Mouse (Mus musculus) embryonic facial prominence, embryonic 12.5 days (tissue): ENCODE results near the gene Gab2. TPM values are rescaled to one million over a fixed set of nuclear protein-coding genes. Genes with fewer than 3 reads are reported as not detected.

Source experiments
- ATAC-seq: fragments of 200-750 bp; cut with Nextera tagmentation; 2 replicates; pipeline ENCODE4 v1.8.0; 2017; ENCODE audit not compliant: insufficient number of reproducible peaks, insufficient read depth, low FRiP score, low TSS enrichment
- H3K27ac ChIP-seq: fragments of 300-500 bp; sonication (generic); 2 replicates; pipeline ENCODE4 v1.5.1; 2016; ENCODE audit warnings: mild to moderate bottlenecking
- H3K27me3 ChIP-seq: fragments of 300-500 bp; sonication (generic); 2 replicates; pipeline ENCODE4 v1.6.1; 2016; ENCODE audit warnings: mild to moderate bottlenecking, moderate library complexity
- H3K36me3 ChIP-seq: fragments of 300-500 bp; sonication (generic); 2 replicates; pipeline ENCODE4 v1.6.1; 2016; ENCODE audit warnings: mild to moderate bottlenecking
- H3K4me1 ChIP-seq: fragments of 300-500 bp; sonication (generic); 2 replicates; pipeline ENCODE4 v1.6.1; 2016
- H3K4me2 ChIP-seq: fragments of 300-500 bp; sonication (generic); replicated peaks from 2 replicates; pipeline ENCODE4 v1.6.1; 2016; ENCODE audit warnings: mild to moderate bottlenecking, moderate library complexity
- H3K4me3 ChIP-seq: fragments of 300-500 bp; sonication (generic); 2 replicates; pipeline ENCODE4 v1.5.1; 2016; ENCODE audit warnings: mild to moderate bottlenecking
- H3K9ac ChIP-seq: fragments of 300-500 bp; sonication (generic); 2 replicates; pipeline ENCODE4 v1.6.1; 2016; ENCODE audit warnings: mild to moderate bottlenecking, moderate library complexity
- H3K9me3 ChIP-seq: fragments of 300-500 bp; sonication (generic); 2 replicates; pipeline ENCODE4 v1.6.1; 2016; ENCODE audit warnings: mild to moderate bottlenecking, moderate library complexity
- WGBS: fragments of 180-500 bp; shearing (Covaris S2); methylation state at CpG from one replicate; pipeline ENCODE4 v1.1.7; 2016; 5-methylcytosine and 5-hydroxymethylcytosine counted together
- polyA plus RNA-seq: library from polyadenylated mRNA; unstranded; fragments of >200 nt; fragmentation: Nextera tagmentation; extraction: Ambion mirVana; gene quantifications from 2 replicates; pipeline ENCODE4 v1.2.1, GENCODE M21; 2016

Gene Gab2
- polyA plus RNA-seq, 1 experiment from 2014 or later, result 6.5 TPM

DNA sequence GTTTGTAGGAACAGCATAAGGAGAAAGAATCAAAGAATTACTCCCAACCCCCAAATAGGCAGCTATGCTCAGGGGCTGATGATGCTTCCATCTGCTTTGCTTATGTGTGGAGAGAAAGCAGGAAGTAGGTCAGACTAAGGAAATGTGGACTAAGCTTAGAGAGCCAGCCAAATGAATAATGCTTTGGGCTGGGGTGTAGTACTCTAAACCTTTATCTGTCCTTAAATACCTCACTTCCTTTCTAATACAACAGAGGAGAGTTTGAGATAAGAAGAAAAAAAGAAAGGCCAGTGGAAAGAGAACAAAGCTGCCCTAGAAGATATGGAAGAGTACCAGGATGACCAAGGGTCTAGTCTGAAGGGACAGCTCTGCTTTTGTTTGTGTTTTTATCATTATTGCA lies 189.0 kb downstream of the Gab2 start:
- Histone ChIP-seq H3K27ac (no peak overlapping the region), H3K36me3 (no peaks in the 10 kb centered on the region), H3K27me3 (no peaks in the 10 kb centered on the region), H3K4me2 (no peak overlapping the region), H3K9ac (no peak overlapping the region), H3K9me3 (no peaks in the 10 kb centered on the region), H3K4me3 (no peak overlapping the region), H3K4me1 (no peaks in the 10 kb centered on the region)
- no peak for ATAC-seq

DNA sequence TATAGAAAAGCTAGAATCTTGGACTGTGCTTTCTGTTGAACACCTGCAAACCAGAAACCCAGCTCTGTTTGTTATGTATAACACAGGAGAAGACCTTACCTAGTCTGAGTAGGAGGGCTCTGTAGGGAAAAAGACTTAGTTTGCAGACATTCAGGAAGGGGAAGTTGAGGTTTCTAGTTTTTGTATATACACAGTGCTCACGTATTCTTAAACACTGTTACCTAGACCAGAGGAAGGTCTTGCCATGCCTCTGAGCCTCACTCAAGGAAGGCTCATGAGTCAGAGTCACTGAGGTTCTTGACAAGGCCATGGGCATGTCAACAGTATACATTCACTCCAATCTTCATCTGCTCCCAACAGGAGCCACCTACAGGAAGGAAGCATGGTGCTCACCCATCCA lies 189.7 kb downstream of the Gab2 start:
- no peak overlapping the region for H3K9ac ChIP-seq
- H3K4me2 ChIP-seq, result no peak overlapping the region
- no peaks in the 10 kb centered on the region for H3K36me3 ChIP-seq
- no peak overlapping the region for H3K27ac ChIP-seq
- no peaks in the 10 kb centered on the region for H3K9me3 ChIP-seq
- no peaks in the 10 kb centered on the region for H3K27me3 ChIP-seq
- 83% methylated on average over 1 of the region's 1 CpGs for WGBS
- no peak for ATAC-seq
- H3K4me3 ChIP-seq, result no peak overlapping the region
- no peaks in the 10 kb centered on the region for H3K4me1 ChIP-seq

DNA sequence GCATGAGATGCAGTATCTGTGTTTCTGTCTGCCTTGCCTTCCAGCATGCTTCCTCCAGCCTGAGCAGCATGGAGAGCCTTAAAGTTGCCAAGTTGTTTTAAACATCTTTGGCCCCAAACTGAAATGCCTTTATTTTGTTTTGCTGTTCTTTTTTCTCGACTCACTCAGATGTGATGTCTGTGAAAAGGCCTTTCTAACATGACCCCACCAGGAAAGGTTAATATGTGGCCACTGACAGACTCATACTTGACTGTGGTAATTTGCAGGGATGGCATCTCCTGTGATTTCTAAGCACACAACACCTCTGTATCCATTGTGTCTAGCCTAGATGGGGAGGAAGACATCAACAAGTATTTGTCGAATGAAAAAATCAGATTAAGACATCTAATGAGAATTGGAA lies 215.6 kb downstream of the Gab2 start:
- 43% methylated on average over 2 of the region's 2 CpGs for WGBS
- H3K4me2 ChIP-seq, result no peak overlapping the region
- H3K27ac ChIP-seq, result no peak overlapping the region
- H3K9ac ChIP-seq, result no peak overlapping the region
- no peak overlapping the region for H3K4me3 ChIP-seq
- no peaks in the 10 kb centered on the region for H3K36me3 ChIP-seq
- ATAC-seq, result no peak
- no peaks in the 10 kb centered on the region for H3K4me1 ChIP-seq
- H3K9me3 ChIP-seq, result no peaks in the 10 kb centered on the region
- H3K27me3 ChIP-seq, result no peaks in the 10 kb centered on the region

DNA sequence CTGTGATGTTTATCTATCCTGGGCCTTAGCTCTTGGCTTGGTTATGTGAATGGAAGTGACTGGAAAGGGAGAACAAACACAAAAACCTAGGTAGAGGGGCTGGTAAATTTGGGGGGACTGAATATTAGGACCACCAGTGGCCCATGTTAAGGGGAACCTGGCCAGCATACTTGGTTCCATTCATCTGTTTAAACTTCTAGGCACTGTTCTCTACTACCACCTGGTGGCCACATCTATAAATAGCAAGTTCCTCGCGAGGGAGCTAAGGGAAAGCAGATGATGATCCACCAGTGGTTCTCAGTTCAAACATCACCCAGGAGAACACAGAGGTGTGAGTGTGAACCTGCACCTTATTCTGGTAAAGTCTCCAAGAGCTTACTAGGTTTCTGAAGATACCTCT lies 216.1 kb downstream of the Gab2 start:
- Histone ChIP-seq H3K27me3 (no peaks in the 10 kb centered on the region), H3K9me3 (no peaks in the 10 kb centered on the region), H3K4me2 (no peak overlapping the region), H3K27ac (no peak overlapping the region), H3K9ac (no peak overlapping the region), H3K4me1 (no peaks in the 10 kb centered on the region), H3K4me3 (no peak overlapping the region), H3K36me3 (no peaks in the 10 kb centered on the region)
- 3% methylated on average over 2 of the region's 2 CpGs for WGBS
- ATAC-seq, result no peak

DNA sequence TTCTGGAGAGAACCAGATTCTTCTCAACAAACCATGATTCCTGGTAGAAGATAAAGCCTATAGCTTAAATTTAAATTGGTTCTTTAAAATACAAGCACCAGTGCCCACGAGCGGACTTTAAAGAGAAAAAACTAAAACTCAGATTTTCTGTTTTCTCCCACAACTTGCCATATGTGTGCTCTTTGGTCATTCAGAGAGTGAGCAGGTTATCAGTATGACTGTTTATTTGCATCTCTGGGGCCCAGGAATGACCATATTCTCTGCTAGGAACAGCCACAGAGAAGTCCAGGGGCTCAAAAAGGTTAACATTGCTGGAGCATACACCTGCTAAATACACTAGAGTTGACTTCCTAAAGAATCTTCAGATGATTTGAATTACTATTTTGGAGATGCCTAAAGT lies 216.9 kb downstream of the Gab2 start:
- Histone ChIP-seq H3K27ac (no peak overlapping the region), H3K27me3 (no peaks in the 10 kb centered on the region), H3K36me3 (peaks cover 5% of the 10 kb centered on the region; the same call in 1 of the 2 replicates), H3K9ac (no peak overlapping the region), H3K4me1 (no peaks in the 10 kb centered on the region), H3K4me3 (no peak overlapping the region), H3K9me3 (no peaks in the 10 kb centered on the region), H3K4me2 (no peak overlapping the region)
- WGBS, result 89% methylated on average over 2 of the region's 2 CpGs
- no peak for ATAC-seq

- H3K27me3 ChIP-seq, result no peaks in the 10 kb centered on the region
- H3K4me1 ChIP-seq, result no peaks in the 10 kb centered on the region
- no peak overlapping the region for H3K4me2 ChIP-seq
- no peak for ATAC-seq
- H3K9me3 ChIP-seq, result no peaks in the 10 kb centered on the region
- no peak overlapping the region for H3K27ac ChIP-seq
- peaks cover 5% of the 10 kb centered on the region; the same call in 1 of the 2 replicates for H3K36me3 ChIP-seq
- WGBS, result 85% methylated on average over 6 of the region's 6 CpGs
- H3K4me3 ChIP-seq, result no peak overlapping the region
- H3K9ac ChIP-seq, result no peak overlapping the region
Observed at GRCm38 (mm10) chr7:97298943-97299342, 217.6 kb downstream of the Gab2 start.

GRCm38 (mm10) chr7:97300914-97301313 lies 219.5 kb downstream of the Gab2 start:
- no peaks in the 10 kb centered on the region for H3K4me1 ChIP-seq
- H3K9me3 ChIP-seq, result no peaks in the 10 kb centered on the region
- H3K4me3 ChIP-seq, result no peak overlapping the region
- no peak overlapping the region for H3K4me2 ChIP-seq
- no peak overlapping the region for H3K27ac ChIP-seq
- no peak overlapping the region for H3K9ac ChIP-seq
- peaks cover 10% of the 10 kb centered on the region; the same call in 1 of the 2 replicates for H3K36me3 ChIP-seq
- 84% methylated on average over 2 of the region's 2 CpGs for WGBS
- ATAC-seq, result no peak
- no peaks in the 10 kb centered on the region for H3K27me3 ChIP-seq

DNA sequence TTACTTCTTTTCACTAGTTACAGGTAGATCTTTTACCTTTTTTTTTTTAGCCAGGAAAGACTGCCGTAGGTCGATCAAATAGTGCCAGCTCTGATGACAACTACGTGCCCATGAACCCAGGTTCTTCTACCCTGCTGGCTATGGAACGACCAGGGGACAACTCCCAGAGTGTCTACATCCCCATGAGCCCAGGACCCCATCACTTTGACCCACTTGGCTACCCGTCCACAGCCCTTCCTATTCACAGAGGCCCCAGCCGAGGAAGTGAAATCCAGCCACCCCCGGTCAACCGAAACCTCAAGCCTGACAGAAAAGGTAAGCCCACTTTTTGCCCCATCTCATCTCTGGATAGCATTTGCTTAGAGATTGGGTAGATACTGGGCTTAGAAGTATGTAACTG lies 219.9 kb downstream of the Gab2 start:
- H3K4me3 ChIP-seq, result no peak overlapping the region
- 85% methylated on average over 8 of the region's 8 CpGs for WGBS
- no peaks in the 10 kb centered on the region for H3K9me3 ChIP-seq
- no peaks in the 10 kb centered on the region for H3K4me1 ChIP-seq
- no peak overlapping the region for H3K9ac ChIP-seq
- H3K36me3 ChIP-seq, result peaks cover 10% of the 10 kb centered on the region; the same call in 1 of the 2 replicates
- no peaks in the 10 kb centered on the region for H3K27me3 ChIP-seq
- H3K4me2 ChIP-seq, result no peak overlapping the region
- ATAC-seq, result no peak
- no peak overlapping the region for H3K27ac ChIP-seq

DNA sequence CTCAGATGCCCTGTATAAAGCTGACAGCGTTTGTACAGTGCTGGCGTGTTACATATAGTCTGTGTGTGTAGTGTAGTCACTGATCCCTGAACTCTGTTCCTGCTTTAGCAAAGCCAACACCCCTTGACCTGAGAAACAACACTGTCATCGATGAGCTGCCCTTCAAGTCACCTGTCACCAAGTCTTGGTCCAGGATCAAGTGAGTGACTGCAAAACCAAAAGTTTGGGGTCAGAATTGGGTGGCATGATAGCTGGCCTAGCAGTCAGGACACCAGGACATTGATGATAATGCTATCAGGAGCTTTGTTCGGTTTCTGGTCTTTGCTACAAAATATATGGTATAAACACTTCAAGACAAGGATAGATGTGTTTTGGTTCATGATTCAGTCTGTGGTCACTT lies 220.9 kb downstream of the Gab2 start:
- no peak for ATAC-seq
- Histone ChIP-seq H3K9ac (no peak overlapping the region), H3K4me2 (no peak overlapping the region), H3K36me3 (peaks cover 10% of the 10 kb centered on the region; the same call in 1 of the 2 replicates), H3K4me3 (no peak overlapping the region), H3K4me1 (no peaks in the 10 kb centered on the region), H3K27ac (no peak overlapping the region), H3K9me3 (no peaks in the 10 kb centered on the region), H3K27me3 (no peaks in the 10 kb centered on the region)
- WGBS, result 83% methylated on average over 4 of the region's 4 CpGs

- no peak for ATAC-seq
- WGBS, result 82% methylated on average over 4 of the region's 4 CpGs
- Histone ChIP-seq H3K36me3 (peaks cover 10% of the 10 kb centered on the region; the same call in 1 of the 2 replicates), H3K27ac (no peak overlapping the region), H3K27me3 (no peaks in the 10 kb centered on the region), H3K4me1 (no peaks in the 10 kb centered on the region), H3K9ac (no peak overlapping the region), H3K9me3 (no peaks in the 10 kb centered on the region), H3K4me3 (no peak overlapping the region), H3K4me2 (no peak overlapping the region)
Observed at GRCm38 (mm10) chr7:97302876-97303275, 221.5 kb downstream of the Gab2 start.

DNA sequence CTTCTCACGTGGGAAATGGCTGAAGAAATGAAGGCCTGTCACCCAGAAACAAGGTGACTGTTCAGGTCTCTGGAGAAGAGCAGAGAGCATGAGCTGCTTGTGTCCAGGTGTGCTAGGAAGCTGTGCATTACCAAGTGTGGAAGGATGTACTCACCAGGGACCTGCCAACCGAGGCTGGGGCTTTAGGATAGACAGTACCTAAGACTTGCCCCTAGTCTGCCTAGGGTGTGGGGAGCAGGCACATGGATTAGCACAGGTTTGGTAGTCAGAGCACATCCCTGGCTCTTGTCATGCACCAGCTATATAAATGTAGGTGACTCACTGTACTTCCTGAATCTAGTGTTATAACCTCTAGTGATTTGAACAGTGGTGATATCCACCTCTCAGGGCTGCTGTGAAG lies 222.2 kb downstream of the Gab2 start:
- ATAC-seq, result no peak
- no peaks in the 10 kb centered on the region for H3K4me1 ChIP-seq
- H3K9me3 ChIP-seq, result no peaks in the 10 kb centered on the region
- H3K9ac ChIP-seq, result no peak overlapping the region
- WGBS, result 71% methylated on average over 2 of the region's 2 CpGs
- H3K27ac ChIP-seq, result no peak overlapping the region
- no peaks in the 10 kb centered on the region for H3K27me3 ChIP-seq
- no peak overlapping the region for H3K4me3 ChIP-seq
- peaks cover 16% of the 10 kb centered on the region for H3K36me3 ChIP-seq
- H3K4me2 ChIP-seq, result no peak overlapping the region

DNA sequence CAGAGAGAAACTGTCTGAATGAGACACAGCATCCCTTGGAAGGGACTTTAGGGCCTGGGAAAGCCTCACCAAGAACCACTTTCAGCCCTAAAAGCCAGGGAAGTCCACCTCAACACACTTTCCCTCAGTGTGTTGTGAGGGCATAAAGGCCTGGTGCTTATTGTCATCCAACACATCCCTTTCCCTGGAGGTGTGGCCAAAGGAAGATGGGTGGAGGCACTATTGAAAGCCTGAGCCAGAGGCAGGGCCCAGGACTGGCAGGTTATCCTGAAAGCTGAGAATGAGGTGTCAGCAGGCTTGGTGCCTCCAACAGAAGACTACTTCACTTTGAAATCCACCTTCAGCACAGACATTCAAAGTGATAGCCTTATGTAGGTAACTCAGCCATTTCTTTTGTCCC lies 223.1 kb downstream of the Gab2 start:
- no peak overlapping the region for H3K9ac ChIP-seq
- H3K27ac ChIP-seq, result no peak overlapping the region
- no peaks in the 10 kb centered on the region for H3K27me3 ChIP-seq
- peaks cover 23% of the 10 kb centered on the region for H3K36me3 ChIP-seq
- H3K9me3 ChIP-seq, result no peaks in the 10 kb centered on the region
- no peak overlapping the region for H3K4me3 ChIP-seq
- H3K4me2 ChIP-seq, result no peak overlapping the region
- ATAC-seq, result no peak
- H3K4me1 ChIP-seq, result no peaks in the 10 kb centered on the region

DNA sequence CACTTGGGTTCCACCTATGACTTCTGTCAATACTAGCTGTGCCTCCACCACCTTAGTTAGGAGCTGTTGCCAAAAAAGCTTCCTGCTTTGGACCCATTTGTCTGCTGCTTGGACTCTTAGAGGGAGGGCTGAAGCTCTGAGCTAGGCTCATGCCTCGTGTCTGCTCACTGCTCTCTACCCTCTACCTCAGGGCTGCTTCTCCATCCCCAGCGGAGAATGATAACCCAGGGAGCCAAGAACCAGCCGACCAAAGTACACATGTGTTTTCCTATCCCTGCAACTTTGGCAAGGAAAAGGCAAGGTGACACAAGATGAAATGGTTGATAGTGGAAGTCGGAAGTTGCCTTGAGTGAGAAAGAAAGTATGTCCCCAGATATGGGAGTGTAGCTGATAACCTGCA lies 223.8 kb downstream of the Gab2 start:
- H3K36me3 ChIP-seq, result peaks cover 31% of the 10 kb centered on the region
- no peak for ATAC-seq
- no peak overlapping the region for H3K4me3 ChIP-seq

More for the DNA sequence above, 223.8 kb downstream of the Gab2 start:
- Histone ChIP-seq H3K9ac (no peak overlapping the region), H3K9me3 (no peaks in the 10 kb centered on the region), H3K4me2 (no peak overlapping the region), H3K27ac (no peak overlapping the region), H3K4me1 (no peaks in the 10 kb centered on the region), H3K27me3 (no peaks in the 10 kb centered on the region)
- WGBS, result 88% methylated on average over 4 of the region's 4 CpGs
